Mouse (Mus musculus) cerebellum, postnatal 36 days (tissue): ENCODE data around the gene Dnah1.
A peak's percentile ranks its signal among the peaks of the same experiment; 100 is the strongest.

Source experiments
- DNase-seq, 2 experiments: peaks; one replicate each; pipeline ENCODE4 v3.0.0; 2021 to 2022; ENCODE audit warnings: mixed read lengths in 2 of 2

The Dnah1 gene

DNA sequence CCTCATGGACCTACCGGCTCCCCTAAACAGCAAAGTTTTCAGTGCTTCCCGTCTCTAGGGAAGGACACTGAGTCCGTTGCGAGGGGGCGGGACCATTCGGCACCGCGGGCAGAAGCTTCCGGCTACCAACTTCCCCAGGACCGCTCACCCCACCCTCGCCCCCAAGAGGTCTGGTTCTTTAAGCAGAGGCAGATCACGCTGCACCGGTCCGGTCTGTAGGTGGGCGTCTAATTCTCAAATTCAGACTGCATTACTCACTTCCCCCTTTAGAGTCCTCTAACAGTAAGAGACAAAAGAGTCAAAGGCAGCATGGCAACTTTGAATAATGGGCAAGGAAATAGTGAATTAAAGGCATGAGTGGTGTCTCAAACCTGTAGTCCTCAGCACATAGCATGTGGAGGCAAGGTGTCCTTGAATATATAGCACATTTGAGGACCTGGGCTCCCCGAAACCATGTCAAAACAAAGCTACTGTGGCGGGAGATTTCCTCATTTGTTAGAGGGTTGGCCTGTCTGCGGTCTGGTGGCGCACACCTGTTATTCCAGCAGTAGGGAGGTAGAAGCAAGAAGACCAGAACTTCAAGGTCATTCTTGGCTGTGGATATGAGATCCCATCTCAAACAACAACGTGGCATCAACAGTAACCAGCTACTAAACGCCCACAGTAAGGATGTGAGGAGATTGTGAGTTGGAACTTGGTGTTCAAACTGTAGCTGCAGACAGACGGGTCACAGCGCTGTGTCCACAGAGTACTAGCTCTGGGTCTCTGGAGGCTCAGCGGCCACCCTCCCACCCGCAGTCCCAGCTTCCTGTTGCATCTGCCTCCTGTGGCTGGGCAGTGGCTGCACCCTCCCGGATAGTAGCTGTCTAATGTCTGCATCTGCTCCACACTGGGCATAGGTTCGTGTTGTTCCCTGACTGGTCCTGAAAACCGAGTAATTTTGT lies at the start of gene Dnah1:
Dnah1 (minus strand) TSS at position 48 of the 944 bp plus-strand sequence.
- DNase-seq: no peak

GRCm38 (mm10) chr14:31369377-31369776 lies 45.7 kb upstream of the Dnah1 start:
- DNase-seq: no peak

- no peak for DNase-seq
Measured at GRCm38 (mm10) chr14:31367951-31368350, 44.3 kb upstream of the Dnah1 start.

DNA sequence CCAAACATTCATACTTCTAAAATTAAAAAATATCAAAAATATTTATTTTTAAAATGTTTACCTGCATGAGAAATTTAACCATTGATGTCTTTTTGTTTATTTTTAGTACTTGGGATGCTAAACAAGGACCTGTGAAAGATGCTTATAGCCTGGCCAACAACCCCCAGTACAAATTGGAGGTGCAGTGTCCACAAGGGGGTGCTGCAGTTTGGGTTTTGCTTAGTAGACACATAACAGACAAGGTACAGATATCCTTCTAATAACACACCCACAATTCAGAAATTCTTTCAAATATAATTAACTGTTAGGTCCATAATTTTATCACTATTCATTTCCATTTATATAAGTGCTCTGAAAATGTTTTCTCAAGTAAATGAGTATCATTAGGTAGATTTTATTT lies 41.7 kb upstream of the Dnah1 start:
- DNase-seq: peak; percentile 85

DNA sequence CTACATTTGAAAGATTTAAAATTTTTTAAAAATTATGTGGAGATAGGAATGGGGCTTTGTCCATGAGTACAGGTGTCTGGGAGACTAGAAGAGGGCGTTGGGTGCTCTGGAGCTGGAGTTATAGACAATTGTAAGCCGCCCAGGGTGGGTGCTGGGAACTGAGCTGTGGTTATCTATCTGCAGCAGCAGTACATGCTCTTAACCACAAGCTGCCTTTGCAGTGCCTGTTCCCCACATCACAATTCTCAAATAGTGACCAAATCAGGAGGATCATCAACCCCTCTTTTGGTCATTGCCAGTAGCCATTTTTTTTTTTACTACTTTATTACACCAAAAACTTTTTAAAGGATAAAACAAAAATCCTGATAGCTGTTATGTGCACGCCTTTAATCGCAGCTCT lies 40.9 kb upstream of the Dnah1 start:
- DNase-seq: no peak

DNA sequence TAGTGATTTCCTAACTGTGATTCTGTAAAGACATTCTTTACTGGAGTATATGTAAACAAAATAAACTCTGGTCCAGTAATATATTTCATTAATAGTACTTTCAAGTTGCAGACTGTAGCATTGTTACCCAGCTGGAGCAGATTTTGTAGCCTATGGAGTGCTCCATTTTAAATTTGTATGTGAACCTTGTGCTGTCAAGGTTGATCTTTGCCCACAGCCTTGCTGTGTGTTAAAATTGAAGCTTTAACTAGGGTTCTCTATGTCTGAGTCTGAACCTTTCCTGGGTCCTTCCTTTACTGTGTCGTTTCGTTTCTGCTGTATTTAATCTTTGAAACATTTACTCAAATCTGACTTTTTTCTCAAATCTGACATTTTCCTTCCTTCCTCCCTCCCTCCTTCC lies 38.5 kb upstream of the Dnah1 start:
- DNase-seq: no peak

DNA sequence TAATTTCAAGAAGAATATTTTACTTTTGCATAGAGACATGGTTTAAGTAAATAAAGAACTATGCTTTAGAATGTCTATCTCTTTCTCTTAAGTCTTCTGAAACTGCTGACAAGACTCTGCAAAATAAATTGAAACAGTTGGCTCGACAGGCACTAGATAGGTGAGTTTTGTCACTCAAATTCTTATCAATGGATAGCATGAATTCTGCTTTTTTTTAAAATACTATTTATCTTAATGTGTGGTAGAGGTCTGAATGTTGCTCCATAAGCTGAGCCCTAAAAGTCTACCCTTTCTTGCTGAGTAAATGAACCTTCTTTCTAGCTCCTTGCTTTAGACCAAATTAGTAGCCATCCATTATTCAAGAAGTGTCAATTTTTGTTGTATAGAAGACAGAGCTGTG lies 21.7 kb upstream of the Dnah1 start:
- DNase-seq: no peak

DNA sequence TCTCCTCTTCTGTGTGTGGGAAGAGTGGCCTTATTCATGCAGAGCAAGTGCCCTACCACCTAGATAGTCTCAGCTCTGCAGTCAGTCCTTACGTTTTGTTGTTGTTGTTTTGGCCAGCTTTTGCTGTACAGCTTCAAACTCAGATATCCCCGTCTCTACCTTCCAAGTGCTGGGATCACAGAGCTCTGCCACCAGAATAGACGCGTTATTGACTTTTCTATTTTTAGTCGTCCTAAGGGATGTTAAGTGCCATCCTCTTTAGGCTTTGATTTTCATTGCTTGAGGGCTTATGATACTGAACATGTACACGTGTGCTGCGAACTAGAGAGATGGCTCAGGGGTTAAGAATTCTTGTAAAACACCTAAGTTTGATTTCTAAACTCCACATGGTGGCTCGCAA lies 19.5 kb upstream of the Dnah1 start:
- DNase-seq: no peak

- no peak for DNase-seq
Measured at GRCm38 (mm10) chr14:31337947-31338346, 14.3 kb upstream of the Dnah1 start.

- no peak for DNase-seq
Measured at GRCm38 (mm10) chr14:31337406-31337805, 13.7 kb upstream of the Dnah1 start.

- DNase-seq: peak; percentile 99 to 100
Measured at GRCm38 (mm10) chr14:31336369-31337155, 12.9 kb upstream of the Dnah1 start, which contains the start of gene Capn7. Capn7 (plus strand) TSS chr14:31336638.

GRCm38 (mm10) chr14:31335765-31336164 lies 12.1 kb upstream of the Dnah1 start:
- peak in 1 of 2 experiments; percentile 15 for DNase-seq

DNA sequence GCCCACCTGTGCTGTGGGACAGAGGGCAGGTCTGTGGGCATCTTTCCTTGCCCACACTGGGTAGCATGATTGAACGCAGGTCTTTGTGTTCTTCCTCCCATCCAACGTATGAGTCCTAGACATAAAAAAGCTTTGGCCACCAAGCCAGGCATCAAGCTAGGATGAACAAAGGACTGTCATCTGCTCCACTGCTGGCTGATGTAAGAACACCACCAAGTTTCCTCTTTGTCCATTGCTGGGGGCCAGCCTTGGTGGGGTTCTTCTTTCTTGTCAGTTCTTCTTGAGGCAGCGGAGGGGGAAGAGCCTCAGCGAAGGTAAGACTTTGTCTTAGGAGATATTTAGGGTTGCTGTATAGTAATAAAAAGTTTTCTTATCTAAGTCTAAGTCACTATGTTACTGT lies 7.3 kb upstream of the Dnah1 start:
- no peak for DNase-seq

- no peak for DNase-seq
Measured at GRCm38 (mm10) chr14:31329741-31330140, 6.0 kb upstream of the Dnah1 start.

- DNase-seq: no peak
Measured at GRCm38 (mm10) chr14:31327681-31328080, 4.0 kb upstream of the Dnah1 start.

DNA sequence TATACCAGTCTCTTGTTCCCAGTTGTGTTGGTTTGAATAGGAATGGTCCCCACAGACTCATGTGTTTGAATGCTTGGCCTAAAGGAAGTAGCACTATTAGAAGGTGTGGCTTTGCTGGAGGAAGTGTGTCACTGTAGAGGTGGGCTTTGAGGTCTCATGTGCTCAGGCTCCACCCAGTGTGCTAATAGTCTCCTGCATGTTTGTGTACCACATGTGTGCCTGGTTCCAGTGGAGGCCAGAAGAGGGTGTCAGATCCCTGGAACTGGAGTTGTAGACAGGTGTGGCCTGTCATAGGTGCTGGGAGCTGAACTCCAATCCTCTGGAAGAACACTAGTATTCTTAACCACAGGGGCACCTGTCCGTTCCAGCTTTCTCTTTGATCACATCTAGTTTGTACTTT lies 3.5 kb upstream of the Dnah1 start:
- DNase-seq: no peak

DNA sequence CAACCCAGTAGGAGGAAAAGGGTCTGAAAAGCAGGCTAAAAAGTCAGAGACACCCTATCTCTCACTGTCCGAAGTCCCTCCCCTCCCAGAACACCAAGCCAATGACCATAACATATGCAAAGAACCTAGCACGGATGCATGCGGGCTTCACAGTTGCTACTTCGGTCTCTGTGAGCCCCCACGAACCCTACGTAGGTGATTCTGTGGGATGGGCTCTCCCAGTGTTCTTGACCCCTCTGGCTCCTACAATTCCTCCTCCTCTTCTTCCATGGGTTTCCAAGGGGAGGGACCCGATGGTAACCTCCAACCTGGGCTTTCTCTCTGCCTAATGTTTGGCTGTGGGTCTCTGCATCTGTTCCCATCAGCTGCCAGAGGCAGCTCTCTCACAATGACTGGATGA lies 3.1 kb upstream of the Dnah1 start:
- no peak for DNase-seq

DNA sequence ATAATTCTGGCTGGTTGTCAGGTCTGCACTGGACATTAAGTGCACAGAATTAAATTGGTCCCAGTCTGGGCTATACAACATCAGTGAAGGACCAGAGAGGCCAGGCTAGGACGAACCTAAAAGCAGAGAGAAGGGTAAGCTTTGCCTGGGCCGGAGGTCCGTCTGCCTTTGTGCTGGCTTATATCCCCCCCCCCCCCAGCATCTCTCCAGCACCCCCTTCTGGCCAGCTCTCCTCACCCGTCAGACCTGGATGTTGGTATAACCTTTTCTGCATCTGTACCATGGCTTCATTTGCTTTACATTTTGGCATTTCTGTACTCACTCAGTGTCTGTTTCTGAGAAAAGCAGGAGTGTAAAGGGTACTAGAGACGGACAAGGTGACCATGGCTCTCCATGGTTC lies 1.9 kb upstream of the Dnah1 start:
- DNase-seq: no peak

DNA sequence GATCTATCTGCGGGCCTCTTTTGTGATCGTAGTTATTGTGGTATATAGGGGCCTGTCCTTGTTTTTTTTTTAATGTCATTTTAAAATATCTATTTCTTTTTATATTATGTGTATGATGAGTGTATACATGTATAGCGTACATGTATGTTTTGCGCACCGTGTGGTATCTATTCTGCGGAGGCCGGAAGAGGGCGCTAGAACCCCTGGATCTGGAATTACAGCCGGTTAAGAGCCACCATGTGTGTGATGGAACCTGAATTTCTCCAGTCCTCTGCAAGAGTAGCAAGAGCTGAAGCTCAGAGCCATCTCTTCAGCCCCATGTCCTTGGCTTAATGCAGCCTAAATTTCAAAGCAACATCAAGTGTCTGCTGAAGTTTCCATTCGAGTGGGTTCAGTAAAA lies 1.2 kb upstream of the Dnah1 start:
- no peak for DNase-seq

DNA sequence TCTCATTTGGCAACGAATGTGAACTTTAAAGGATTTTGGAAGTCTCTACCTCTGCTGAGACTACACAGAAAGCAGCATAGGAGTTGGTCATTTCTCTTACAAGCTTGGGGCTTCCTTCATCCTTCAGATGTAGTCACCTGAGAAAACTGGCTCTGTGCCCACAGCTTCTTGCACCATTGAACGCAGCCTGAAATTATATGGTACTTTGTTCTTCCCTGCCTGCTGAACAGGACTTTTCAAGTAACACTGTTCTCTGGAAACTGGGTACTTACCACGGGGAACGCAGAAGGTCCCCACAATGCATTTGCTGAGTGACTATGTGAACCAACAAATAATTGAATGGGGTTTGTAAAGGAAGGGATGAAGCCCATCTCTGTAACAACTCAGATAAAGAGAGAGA lies 507 bp downstream of the Dnah1 start:
- DNase-seq: no peak

- DNase-seq: no peak
Measured at GRCm38 (mm10) chr14:31322191-31322590, 1.5 kb downstream of the Dnah1 start.

DNA sequence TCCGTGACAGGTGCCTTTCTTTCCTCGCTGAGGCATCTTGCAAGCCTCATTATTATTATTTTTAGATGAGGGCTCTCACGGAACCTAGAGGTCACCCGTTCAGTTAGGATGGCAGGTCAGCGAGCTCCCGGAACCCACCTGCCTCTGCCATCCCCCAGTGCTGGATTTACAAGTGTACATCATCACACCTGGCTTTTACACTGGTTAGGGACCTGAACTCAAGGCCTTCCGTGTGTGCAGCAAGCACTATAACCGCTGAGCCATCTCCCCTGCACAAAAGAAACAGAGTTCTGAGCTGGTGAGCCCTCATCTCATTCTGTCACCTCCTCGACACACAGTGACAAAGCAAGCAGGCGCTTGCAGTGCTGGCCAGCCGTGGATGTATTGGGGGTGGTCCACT lies 2.5 kb downstream of the Dnah1 start:
- DNase-seq: no peak

GRCm38 (mm10) chr14:31319546-31319945 lies 4.2 kb downstream of the Dnah1 start:
- no peak for DNase-seq

DNA sequence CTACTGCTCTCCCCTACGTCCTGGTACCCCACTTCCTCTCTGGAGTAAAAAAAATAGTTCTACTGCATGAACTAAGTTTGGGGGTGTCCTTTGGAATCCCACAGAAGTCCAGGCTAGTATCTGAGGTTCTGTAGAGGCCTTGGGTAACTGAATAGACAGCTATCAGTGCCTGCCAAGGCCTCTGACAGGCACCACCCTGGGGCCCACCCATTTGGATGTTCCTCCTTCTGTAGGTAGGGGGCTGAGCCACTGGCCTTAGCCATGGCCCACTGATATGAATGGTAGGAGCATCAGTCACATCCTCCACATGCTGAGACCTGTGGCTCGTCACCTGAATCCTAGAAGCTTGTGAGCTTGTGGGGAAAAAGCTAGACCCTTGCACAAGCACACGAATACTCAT lies 5.9 kb downstream of the Dnah1 start:
- DNase-seq: no peak
